10 mouse cellular contexts compared by ENCODE assay signal in genomic region chr10:60807531-60808185, GRCm38 (mm10). TPM values are rescaled to one million over a fixed set of nuclear protein-coding genes. Genes with fewer than 3 reads are reported as not detected.
DNase-seq lines count a peak whose midpoint lies in the region; ATAC-seq and TF ChIP-seq lines count a peak whose summit lies in the region.
"Had no signal": no experiment of that assay in that cellular context is flagged by ENCODE, and none has a peak within 500 bp of the region (broad histone marks: within the 10 kb centered on the region; RNA-seq: fewer than 3 reads in every experiment).

No protein-coding gene starts in this region.

- H3K36me3 ChIP-seq in midbrain, embryonic 10.5 days = no peaks in the 10 kb centered on the region
- H3K36me3 ChIP-seq in midbrain, postnatal 0 days (ENCODE audit: insufficient read depth, low read length) = no peaks in the 10 kb centered on the region
- no peaks in the 10 kb centered on the region for H3K36me3 ChIP-seq in hindbrain, embryonic 13.5 days
- no peaks in the 10 kb centered on the region for H3K36me3 ChIP-seq in limb, embryonic 14.5 days (ENCODE audit: control insufficient read depth, insufficient read depth, low read length)

- peaks cover 66% of the 10 kb centered on the region for H3K4me1 ChIP-seq in midbrain, embryonic 10.5 days
- no peaks in the 10 kb centered on the region for H3K4me1 ChIP-seq in midbrain, postnatal 0 days (ENCODE audit: insufficient read depth, low read length)
- H3K4me1 ChIP-seq in hindbrain, embryonic 13.5 days (replicated peaks) = peaks cover 58% of the 10 kb centered on the region
- peaks cover 60% of the 10 kb centered on the region for H3K4me1 ChIP-seq in limb, embryonic 14.5 days (ENCODE audit: control insufficient read depth, insufficient read depth, low read length)

- ATAC-seq in midbrain, postnatal 0 days (ENCODE audit: low FRiP score) = no peak
- ATAC-seq in hindbrain, embryonic 13.5 days (ENCODE audit: low FRiP score) = no peak
- peak; percentile 66 for ATAC-seq in limb, embryonic 14.5 days (ENCODE audit: low FRiP score, low read depth)
- ATAC-seq: Patski had no signal

- H3K27ac ChIP-seq in midbrain, embryonic 10.5 days (replicated peaks) = peak overlapping the region; percentile 81
- no peak overlapping the region for H3K27ac ChIP-seq in midbrain, postnatal 0 days (ENCODE audit: low read depth, low read length)
- 0 out of 2 replicates have a peak overlapping the region, but pooled peaks have one; percentile 30 for H3K27ac ChIP-seq in hindbrain, embryonic 13.5 days
- peak overlapping the region; percentile 74 for H3K27ac ChIP-seq in limb, embryonic 14.5 days (replicated peaks; ENCODE audit: low read depth, low read length)
- H3K27ac ChIP-seq: liver, embryonic 14.5 days had no signal

- TF ChIP-seq POLR2A in limb, embryonic 14.5 days (IDR thresholded peaks at IDR 0.05; ENCODE audit: borderline replicate concordance, extremely low read depth, insufficient read depth, insufficient read length) = no peak

- H3K4me2 ChIP-seq in midbrain, postnatal 0 days (ENCODE audit: low read depth, low read length, poor library complexity, severe bottlenecking) = no peak overlapping the region
- no peak overlapping the region for H3K4me2 ChIP-seq in hindbrain, embryonic 13.5 days
- H3K4me2 ChIP-seq in limb, embryonic 14.5 days (replicated peaks; ENCODE audit: low read depth, low read length, severe bottlenecking) = peak overlapping the region; percentile 39

- DNase-seq in midbrain, embryonic 10.5 days (ENCODE audit: low spot score) = no peak
- DNase-seq in midbrain, postnatal 0 days (ENCODE audit: low spot score) = no peak
- peak; percentile 56 to 72 for DNase-seq in gastrocnemius, adult 8-10 months (ENCODE audit: low spot score in 2 of 2)
- DNase-seq in limb, embryonic 14.5 days (ENCODE audit: low spot score) = peak; percentile 59
- DNase-seq in spleen, postnatal 36 days (ENCODE audit: low spot score in 2 of 2) = no peak
- DNase-seq in right cerebral cortex, adult 18-20 months = no peak
- DNase-seq in cerebellum, adult 11-12 months = no peak

- H3K9ac ChIP-seq in midbrain, postnatal 0 days (replicated peaks; ENCODE audit: low read length, poor library complexity, severe bottlenecking) = no peak overlapping the region
- no peak overlapping the region for H3K9ac ChIP-seq in hindbrain, embryonic 13.5 days
- 0 out of 2 replicates have a peak overlapping the region, but pooled peaks have one; percentile 22 for H3K9ac ChIP-seq in limb, embryonic 14.5 days (ENCODE audit: low read depth, low read length, severe bottlenecking)
- H3K9ac ChIP-seq: liver, embryonic 14.5 days had no signal

- TF ChIP-seq CTCF in midbrain, postnatal 0 days (IDR thresholded peaks at IDR 0.05) = no peak

- H3K4me3 ChIP-seq in midbrain, embryonic 10.5 days = no peak overlapping the region
- H3K4me3 ChIP-seq in midbrain, postnatal 0 days (ENCODE audit: low read depth, low read length) = no peak overlapping the region
- H3K4me3 ChIP-seq in hindbrain, embryonic 13.5 days = no peak overlapping the region
- peak overlapping the region; percentile 7; the same call in 1 of the 2 replicates for H3K4me3 ChIP-seq in limb, embryonic 14.5 days (replicated peaks; ENCODE audit: low read length)

- H3K27me3 ChIP-seq in midbrain, embryonic 10.5 days (ENCODE audit: low read depth, poor library complexity, severe bottlenecking) = peaks cover 85% of the 10 kb centered on the region
- peaks cover 7% of the 10 kb centered on the region; the same call in 1 of the 2 replicates for H3K27me3 ChIP-seq in midbrain, postnatal 0 days (ENCODE audit: insufficient read depth, low read length)
- H3K27me3 ChIP-seq in hindbrain, embryonic 13.5 days = peaks cover 63% of the 10 kb centered on the region
- H3K27me3 ChIP-seq in limb, embryonic 14.5 days (ENCODE audit: control insufficient read depth, insufficient read depth, low read length) = no peaks in the 10 kb centered on the region
- H3K27me3 ChIP-seq: Patski had no signal

- 42% methylated on average over 22 of the region's 22 CpGs for WGBS in midbrain, embryonic 10.5 days
- 29% methylated on average over 22 of the region's 22 CpGs for WGBS in midbrain, postnatal 0 days
- WGBS in hindbrain, embryonic 13.5 days = 47% methylated on average over 22 of the region's 22 CpGs
- WGBS in limb, embryonic 14.5 days = 10% methylated on average over 22 of the region's 22 CpGs

- H3K9me3 ChIP-seq in midbrain, embryonic 10.5 days (replicated peaks) = no peaks in the 10 kb centered on the region
- H3K9me3 ChIP-seq in midbrain, postnatal 0 days (ENCODE audit: low read length) = no peaks in the 10 kb centered on the region
- H3K9me3 ChIP-seq in hindbrain, embryonic 13.5 days = no peaks in the 10 kb centered on the region
- no peaks in the 10 kb centered on the region for H3K9me3 ChIP-seq in limb, embryonic 14.5 days (ENCODE audit: control insufficient read depth, low read length)

RNA-seq across cellular contexts. Expression of gene Unc5b, which starts 23.7 kb away (rescaled TPM):
- polyA plus RNA-seq in midbrain, embryonic 10.5 days (2016; fragmentation: Nextera tagmentation; extraction: Ambion mirVana) = 2.7 and 3.2 TPM in 2 replicates
- total RNA-seq in midbrain, postnatal 0 days (2014; rRNA removed) = 13.5 and 17.1 TPM in 2 replicates
- polyA plus RNA-seq in midbrain, postnatal 0 days (2015; fragmentation: Nextera tagmentation; extraction: Ambion mirVana) = 1.1 and 1.3 TPM in 2 replicates
- 1 to 10 TPM; 1.1 to 2.4 (median 1.8) TPM for total RNA-seq in gastrocnemius, adult 8-10 months (2022)
- polyA plus RNA-seq in hindbrain, embryonic 13.5 days (2015; fragmentation: Nextera tagmentation; extraction: Ambion mirVana) = 2.5 and 3.3 TPM in 2 replicates
- 21.8 and 29.6 TPM in 2 replicates for polyA plus RNA-seq in limb, embryonic 14.5 days (2012; rRNA removed)
- 6.2 and 7.0 TPM in 2 replicates for polyA plus RNA-seq in limb, embryonic 14.5 days (2014; fragmentation: Nextera tagmentation; extraction: Ambion mirVana)

RNA-seq across cellular contexts. Expression of gene Slc29a3, which starts 55.1 kb away (rescaled TPM):
- polyA plus RNA-seq in midbrain, embryonic 10.5 days (2016; fragmentation: Nextera tagmentation; extraction: Ambion mirVana) = 8.4 and 12.8 TPM in 2 replicates
- total RNA-seq in midbrain, postnatal 0 days (2014; rRNA removed) = 7.3 and 7.8 TPM in 2 replicates
- polyA plus RNA-seq in midbrain, postnatal 0 days (2015; fragmentation: Nextera tagmentation; extraction: Ambion mirVana) = 6.9 and 8.5 TPM in 2 replicates
- total RNA-seq in gastrocnemius, adult 8-10 months (2022) = 1 to 10 TPM; 1.0 to 2.2 (median 1.7) TPM
- polyA plus RNA-seq in hindbrain, embryonic 13.5 days (2015; fragmentation: Nextera tagmentation; extraction: Ambion mirVana) = 14.1 and 15.8 TPM in 2 replicates
- 10.0 and 13.7 TPM in 2 replicates for polyA plus RNA-seq in limb, embryonic 14.5 days (2012; rRNA removed)
- 10.4 and 10.6 TPM in 2 replicates for polyA plus RNA-seq in limb, embryonic 14.5 days (2014; fragmentation: Nextera tagmentation; extraction: Ambion mirVana)

Comparison
In these comparisons a context has a peak if more than half of its experiments do, and no peak if none do; other contexts are left out.
1. DNase-seq: peak in gastrocnemius, adult 8-10 months (2 of 2) and limb, embryonic 14.5 days (single experiment); none in midbrain, embryonic 10.5 days (single experiment), midbrain, postnatal 0 days (single experiment), spleen, postnatal 36 days (0 of 2), right cerebral cortex, adult 18-20 months (single experiment) and cerebellum, adult 11-12 months (single experiment).